Mouse (Mus musculus): ENCODE results near the gene Bpnt1. TPM values are rescaled to one million over a fixed set of nuclear protein-coding genes. Genes with fewer than 3 reads are reported as not detected.

Gene Bpnt1
- polyA plus RNA-seq, 1 experiment from 2014 or later: 12.6 TPM

DNA sequence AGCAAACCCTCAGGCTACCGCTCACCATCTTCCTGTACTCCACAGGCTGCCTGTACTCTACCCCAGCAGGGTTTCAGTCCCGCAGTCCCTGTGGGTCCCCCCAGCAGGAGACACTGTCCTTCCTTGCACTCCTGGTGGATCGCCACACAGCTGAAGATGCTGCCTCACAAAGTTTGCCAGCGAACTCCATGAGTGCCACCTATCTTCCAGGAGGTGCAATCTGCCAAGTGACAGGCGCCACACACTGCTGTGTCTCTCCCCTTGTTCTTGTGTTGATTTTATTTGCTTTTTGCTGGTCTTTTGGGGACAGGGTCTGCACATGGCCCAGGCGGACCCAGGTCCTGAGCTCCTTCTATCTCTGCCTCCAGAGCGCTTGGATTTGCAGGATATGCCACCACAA lies 35.1 kb upstream of the Bpnt1 start:
- H3K4me3 ChIP-seq (ENCODE audit: low read depth, low read length): no peak overlapping the region
- peaks cover 6% of the 10 kb centered on the region for H3K36me3 ChIP-seq (ENCODE audit: control insufficient read depth, insufficient read depth)
- no peaks in the 10 kb centered on the region for H3K4me1 ChIP-seq (ENCODE audit: control insufficient read depth, low read depth, low read length)
- WGBS (ENCODE audit: insufficient replicate concordance): 82% methylated on average over 7 of the region's 7 CpGs
- H3K9me3 ChIP-seq (replicated peaks; ENCODE audit: control insufficient read depth, low read length): no peaks in the 10 kb centered on the region
- no peak overlapping the region for H3K4me2 ChIP-seq (ENCODE audit: low read depth, low read length)
- no peak for ATAC-seq (ENCODE audit: low read depth)
- H3K27me3 ChIP-seq (ENCODE audit: control insufficient read depth, insufficient read depth, low read depth, low read length): no peaks in the 10 kb centered on the region
- H3K27ac ChIP-seq (ENCODE audit: low read length): no peak overlapping the region
- no peak overlapping the region for H3K9ac ChIP-seq (ENCODE audit: low read depth, low read length)

GRCm38 (mm10) chr1:185298496-185298895 lies 33.5 kb upstream of the Bpnt1 start:
- Histone ChIP-seq H3K9ac (ENCODE audit: low read depth, low read length) (no peak overlapping the region), H3K9me3 (replicated peaks; ENCODE audit: control insufficient read depth, low read length) (no peaks in the 10 kb centered on the region), H3K4me1 (ENCODE audit: control insufficient read depth, low read depth, low read length) (no peaks in the 10 kb centered on the region), H3K36me3 (ENCODE audit: control insufficient read depth, insufficient read depth) (peaks cover 5% of the 10 kb centered on the region), H3K27ac (ENCODE audit: low read length) (no peak overlapping the region), H3K27me3 (ENCODE audit: control insufficient read depth, insufficient read depth, low read depth, low read length) (no peaks in the 10 kb centered on the region), H3K4me3 (ENCODE audit: low read depth, low read length) (no peak overlapping the region), H3K4me2 (ENCODE audit: low read depth, low read length) (no peak overlapping the region)
- no peak for ATAC-seq (ENCODE audit: low read depth)
- 84% methylated on average over 8 of the region's 8 CpGs for WGBS (ENCODE audit: insufficient replicate concordance)

- WGBS (ENCODE audit: insufficient replicate concordance): 81% methylated on average over 6 of the region's 6 CpGs
- no peak overlapping the region for H3K27ac ChIP-seq (ENCODE audit: low read length)
- H3K4me2 ChIP-seq (ENCODE audit: low read depth, low read length): no peak overlapping the region
- H3K4me3 ChIP-seq (ENCODE audit: low read depth, low read length): no peak overlapping the region
- H3K4me1 ChIP-seq (ENCODE audit: control insufficient read depth, low read depth, low read length): no peaks in the 10 kb centered on the region
- no peak overlapping the region for H3K9ac ChIP-seq (ENCODE audit: low read depth, low read length)
- H3K27me3 ChIP-seq (ENCODE audit: control insufficient read depth, insufficient read depth, low read depth, low read length): no peaks in the 10 kb centered on the region
- ATAC-seq (ENCODE audit: low read depth): no peak
- H3K36me3 ChIP-seq (ENCODE audit: control insufficient read depth, insufficient read depth): peaks cover 5% of the 10 kb centered on the region; the same call in 1 of the 2 replicates
- H3K9me3 ChIP-seq (replicated peaks; ENCODE audit: control insufficient read depth, low read length): no peaks in the 10 kb centered on the region
These were observed 29.1 kb upstream of the Bpnt1 start for GRCm38 (mm10) chr1:185302816-185303215.

GRCm38 (mm10) chr1:185306836-185307235 lies 25.1 kb upstream of the Bpnt1 start:
- 87% methylated on average over 12 of the region's 12 CpGs for WGBS (ENCODE audit: insufficient replicate concordance)
- no peak overlapping the region for H3K4me3 ChIP-seq (ENCODE audit: low read depth, low read length)
- no peak overlapping the region for H3K27ac ChIP-seq (ENCODE audit: low read length)
- ATAC-seq (ENCODE audit: low read depth): no peak
- H3K4me2 ChIP-seq (ENCODE audit: low read depth, low read length): no peak overlapping the region
- peaks cover 6% of the 10 kb centered on the region; the same call in 1 of the 2 replicates for H3K36me3 ChIP-seq (ENCODE audit: control insufficient read depth, insufficient read depth)
- H3K27me3 ChIP-seq (ENCODE audit: control insufficient read depth, insufficient read depth, low read depth, low read length): no peaks in the 10 kb centered on the region
- H3K4me1 ChIP-seq (ENCODE audit: control insufficient read depth, low read depth, low read length): no peaks in the 10 kb centered on the region
- H3K9ac ChIP-seq (ENCODE audit: low read depth, low read length): no peak overlapping the region
- H3K9me3 ChIP-seq (replicated peaks; ENCODE audit: control insufficient read depth, low read length): no peaks in the 10 kb centered on the region

DNA sequence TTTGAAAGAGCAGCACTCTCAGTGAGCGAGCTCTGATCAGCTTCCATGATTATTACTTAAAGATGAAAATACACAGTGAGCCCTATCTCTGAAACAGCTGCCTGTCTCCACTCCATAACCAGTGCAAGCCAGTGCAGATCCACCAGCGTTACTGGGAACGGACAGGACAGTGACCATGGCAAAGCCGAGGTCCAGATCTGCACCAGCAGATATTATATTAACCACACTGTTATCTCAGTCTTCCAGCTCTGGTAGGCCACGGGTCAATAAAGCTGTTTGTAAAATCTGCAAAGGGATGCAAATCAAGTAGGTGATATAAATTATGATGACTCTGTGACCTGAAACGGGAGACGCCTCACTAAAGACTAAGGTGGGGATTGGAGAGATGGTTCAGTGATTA lies 24.3 kb upstream of the Bpnt1 start:
- no peak overlapping the region for H3K4me3 ChIP-seq (ENCODE audit: low read depth, low read length)
- peaks cover 11% of the 10 kb centered on the region for H3K36me3 ChIP-seq (ENCODE audit: control insufficient read depth, insufficient read depth)
- no peak overlapping the region for H3K27ac ChIP-seq (ENCODE audit: low read length)

DNA sequence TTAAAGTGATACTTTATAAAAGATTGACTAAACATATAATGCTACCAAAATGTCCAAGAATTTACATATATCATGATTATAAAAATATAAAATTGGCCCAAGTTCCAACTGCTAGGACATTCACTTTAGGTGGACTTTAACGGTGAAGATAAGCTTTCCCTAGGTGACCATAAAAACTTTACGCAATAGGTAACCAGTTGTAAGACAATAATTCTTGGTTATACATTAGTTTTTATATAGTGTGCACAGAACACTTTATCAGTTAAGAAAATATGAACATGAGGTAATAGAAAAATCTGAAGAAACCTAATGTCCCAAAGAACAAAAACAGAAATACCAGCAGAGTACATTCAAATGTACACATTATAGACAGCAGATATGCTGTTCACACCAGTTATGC lies 23.6 kb upstream of the Bpnt1 start:
- H3K27me3 ChIP-seq (ENCODE audit: control insufficient read depth, insufficient read depth, low read depth, low read length): no peaks in the 10 kb centered on the region
- no peak overlapping the region for H3K9ac ChIP-seq (ENCODE audit: low read depth, low read length)
- H3K4me2 ChIP-seq (ENCODE audit: low read depth, low read length): no peak overlapping the region
- no peaks in the 10 kb centered on the region for H3K9me3 ChIP-seq (replicated peaks; ENCODE audit: control insufficient read depth, low read length)
- no peak for ATAC-seq (ENCODE audit: low read depth)
- no peak overlapping the region for H3K4me3 ChIP-seq (ENCODE audit: low read depth, low read length)
- peaks cover 12% of the 10 kb centered on the region for H3K36me3 ChIP-seq (ENCODE audit: control insufficient read depth, insufficient read depth)
- no peaks in the 10 kb centered on the region for H3K4me1 ChIP-seq (ENCODE audit: control insufficient read depth, low read depth, low read length)
- no peak overlapping the region for H3K27ac ChIP-seq (ENCODE audit: low read length)
- 84% methylated on average over 2 of the region's 2 CpGs for WGBS (ENCODE audit: insufficient replicate concordance)

More for the DNA sequence above, 24.3 kb upstream of the Bpnt1 start:
- no peaks in the 10 kb centered on the region for H3K27me3 ChIP-seq (ENCODE audit: control insufficient read depth, insufficient read depth, low read depth, low read length)
- H3K9me3 ChIP-seq (replicated peaks; ENCODE audit: control insufficient read depth, low read length): no peaks in the 10 kb centered on the region
- 62% methylated on average over 7 of the region's 7 CpGs for WGBS (ENCODE audit: insufficient replicate concordance)
- ATAC-seq (ENCODE audit: low read depth): no peak
- no peaks in the 10 kb centered on the region for H3K4me1 ChIP-seq (ENCODE audit: control insufficient read depth, low read depth, low read length)
- H3K9ac ChIP-seq (ENCODE audit: low read depth, low read length): no peak overlapping the region
- H3K4me2 ChIP-seq (ENCODE audit: low read depth, low read length): no peak overlapping the region

GRCm38 (mm10) chr1:185308908-185309307 lies 23.0 kb upstream of the Bpnt1 start:
- no peak overlapping the region for H3K4me3 ChIP-seq (ENCODE audit: low read depth, low read length)
- no peak overlapping the region for H3K9ac ChIP-seq (ENCODE audit: low read depth, low read length)
- H3K27ac ChIP-seq (ENCODE audit: low read length): no peak overlapping the region
- no peak overlapping the region for H3K4me2 ChIP-seq (ENCODE audit: low read depth, low read length)
- ATAC-seq (ENCODE audit: low read depth): no peak
- WGBS (ENCODE audit: insufficient replicate concordance): 65% methylated on average over 4 of the region's 4 CpGs
- no peaks in the 10 kb centered on the region for H3K9me3 ChIP-seq (replicated peaks; ENCODE audit: control insufficient read depth, low read length)
- no peaks in the 10 kb centered on the region for H3K4me1 ChIP-seq (ENCODE audit: control insufficient read depth, low read depth, low read length)
- no peaks in the 10 kb centered on the region for H3K27me3 ChIP-seq (ENCODE audit: control insufficient read depth, insufficient read depth, low read depth, low read length)
- H3K36me3 ChIP-seq (ENCODE audit: control insufficient read depth, insufficient read depth): peaks cover 16% of the 10 kb centered on the region

GRCm38 (mm10) chr1:185311949-185312348 lies 20.0 kb upstream of the Bpnt1 start:
- Histone ChIP-seq H3K36me3 (ENCODE audit: control insufficient read depth, insufficient read depth) (peaks cover 19% of the 10 kb centered on the region), H3K4me2 (ENCODE audit: low read depth, low read length) (no peak overlapping the region), H3K4me3 (ENCODE audit: low read depth, low read length) (no peak overlapping the region), H3K9ac (ENCODE audit: low read depth, low read length) (no peak overlapping the region), H3K27me3 (ENCODE audit: control insufficient read depth, insufficient read depth, low read depth, low read length) (no peaks in the 10 kb centered on the region), H3K4me1 (ENCODE audit: control insufficient read depth, low read depth, low read length) (no peaks in the 10 kb centered on the region), H3K9me3 (replicated peaks; ENCODE audit: control insufficient read depth, low read length) (no peaks in the 10 kb centered on the region), H3K27ac (ENCODE audit: low read length) (no peak overlapping the region)
- no peak for ATAC-seq (ENCODE audit: low read depth)
- 77% methylated on average over 9 of the region's 9 CpGs for WGBS (ENCODE audit: insufficient replicate concordance)

GRCm38 (mm10) chr1:185314546-185314945 lies 17.4 kb upstream of the Bpnt1 start:
- no peak for ATAC-seq (ENCODE audit: low read depth)

More at GRCm38 (mm10) chr1:185314546-185314945, 17.4 kb upstream of the Bpnt1 start:
- no peak overlapping the region for H3K9ac ChIP-seq (ENCODE audit: low read depth, low read length)
- H3K36me3 ChIP-seq (ENCODE audit: control insufficient read depth, insufficient read depth): peaks cover 24% of the 10 kb centered on the region
- 82% methylated on average over 4 of the region's 4 CpGs for WGBS (ENCODE audit: insufficient replicate concordance)
- no peak overlapping the region for H3K27ac ChIP-seq (ENCODE audit: low read length)
- H3K4me1 ChIP-seq (ENCODE audit: control insufficient read depth, low read depth, low read length): no peaks in the 10 kb centered on the region
- H3K4me3 ChIP-seq (ENCODE audit: low read depth, low read length): no peak overlapping the region
- no peaks in the 10 kb centered on the region for H3K27me3 ChIP-seq (ENCODE audit: control insufficient read depth, insufficient read depth, low read depth, low read length)
- H3K9me3 ChIP-seq (replicated peaks; ENCODE audit: control insufficient read depth, low read length): no peaks in the 10 kb centered on the region
- H3K4me2 ChIP-seq (ENCODE audit: low read depth, low read length): no peak overlapping the region
